Mouse (Mus musculus) thymus, postnatal 10 days (tissue): ENCODE data around the gene Dpysl5.
"Not testable (repeated sequence)": the region's sequence is repeated elsewhere in the genome, so short reads cannot be mapped to it uniquely, and the experiment has no call there.

ENCODE experiments used
- DNase-seq, 2 experiments: peaks; one replicate each; pipeline ENCODE4 v3.0.0; 2021; ENCODE audit warnings: low spot score in 2 of 2

Dpysl5 gene

DNA sequence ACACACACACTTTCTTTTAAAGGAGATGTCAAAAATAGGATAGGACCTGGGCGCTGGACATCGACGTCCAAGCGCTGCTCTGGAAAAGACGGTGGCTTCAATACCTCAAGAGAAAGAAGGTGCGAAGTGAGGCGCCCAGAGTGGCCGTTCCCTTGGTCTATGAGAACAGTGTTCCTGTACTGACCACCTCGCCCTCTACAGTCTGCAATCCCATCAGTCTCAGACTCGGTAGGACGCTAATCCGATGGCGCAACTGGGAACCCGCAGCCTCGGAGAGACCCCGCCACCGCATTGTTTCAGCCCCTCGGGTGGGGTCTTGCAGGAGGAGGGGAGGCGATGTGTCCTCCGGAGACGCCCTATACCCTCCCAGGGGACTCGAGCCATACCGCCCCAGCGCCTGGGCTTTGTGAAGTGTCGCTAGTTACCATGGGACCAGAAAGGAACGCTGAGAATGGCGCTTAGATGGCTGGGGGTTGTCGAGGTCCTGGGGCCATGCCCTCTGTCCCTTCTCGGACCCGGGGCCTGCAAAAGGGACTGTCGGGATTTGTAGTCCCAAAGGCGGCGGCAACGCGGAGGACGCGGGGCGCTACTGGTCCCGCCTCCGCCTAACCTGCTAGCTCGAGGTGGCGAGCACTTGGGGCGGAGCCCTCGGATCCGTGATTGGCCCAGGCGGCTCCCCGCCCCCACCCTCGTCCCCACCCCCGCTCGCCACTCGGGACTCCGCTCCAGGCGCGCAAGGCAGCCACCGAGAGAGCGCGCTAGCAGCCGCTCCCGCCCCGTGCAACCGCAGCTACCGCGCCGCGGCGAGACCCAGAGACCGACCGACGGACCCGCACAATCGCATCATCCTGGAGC is at the start of gene Dpysl5:
Gene Dpysl5, plus strand, starts transcription at position 418 of the 855 bp plus-strand sequence.
- peak; percentile 57 to 71 for DNase-seq

DNA sequence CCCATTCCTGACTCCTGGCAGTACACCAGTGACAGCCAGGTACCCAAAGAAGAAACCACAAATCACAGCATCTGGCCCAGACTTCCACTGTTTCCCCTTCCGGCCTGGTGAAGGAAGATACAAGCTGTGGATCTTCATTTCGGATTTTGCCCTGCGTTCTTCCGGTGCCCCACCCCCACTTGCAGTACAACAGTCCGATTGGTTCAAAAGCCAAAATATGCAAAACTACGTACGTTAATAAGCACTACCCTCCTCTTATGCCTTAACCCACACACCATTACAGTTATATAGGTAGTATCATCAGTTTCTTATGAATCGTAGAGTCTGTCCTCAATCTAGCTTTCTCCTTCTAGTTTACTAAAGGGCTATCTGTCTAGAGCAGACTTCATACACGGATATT is 46.0 kb upstream of the Dpysl5 start:
- no peak for DNase-seq

DNA sequence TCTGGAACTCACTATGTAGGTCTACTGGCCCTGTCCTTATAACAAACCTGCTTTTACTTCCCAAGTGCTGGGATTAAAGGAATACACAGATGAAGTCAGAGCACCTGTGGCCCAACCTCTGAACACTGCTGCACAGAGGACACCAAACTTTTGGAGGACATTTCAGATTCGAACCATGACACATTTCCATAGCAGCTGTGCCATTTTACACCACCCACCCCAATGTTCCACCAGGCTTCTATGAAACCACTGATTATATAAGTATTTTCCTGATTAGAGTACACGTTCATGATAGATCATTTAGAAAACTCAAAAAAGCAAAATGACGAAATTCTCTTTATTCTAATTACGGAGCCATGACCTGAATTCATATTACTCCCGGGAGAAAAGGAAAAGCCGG is 45.4 kb upstream of the Dpysl5 start:
- no peak for DNase-seq

DNA sequence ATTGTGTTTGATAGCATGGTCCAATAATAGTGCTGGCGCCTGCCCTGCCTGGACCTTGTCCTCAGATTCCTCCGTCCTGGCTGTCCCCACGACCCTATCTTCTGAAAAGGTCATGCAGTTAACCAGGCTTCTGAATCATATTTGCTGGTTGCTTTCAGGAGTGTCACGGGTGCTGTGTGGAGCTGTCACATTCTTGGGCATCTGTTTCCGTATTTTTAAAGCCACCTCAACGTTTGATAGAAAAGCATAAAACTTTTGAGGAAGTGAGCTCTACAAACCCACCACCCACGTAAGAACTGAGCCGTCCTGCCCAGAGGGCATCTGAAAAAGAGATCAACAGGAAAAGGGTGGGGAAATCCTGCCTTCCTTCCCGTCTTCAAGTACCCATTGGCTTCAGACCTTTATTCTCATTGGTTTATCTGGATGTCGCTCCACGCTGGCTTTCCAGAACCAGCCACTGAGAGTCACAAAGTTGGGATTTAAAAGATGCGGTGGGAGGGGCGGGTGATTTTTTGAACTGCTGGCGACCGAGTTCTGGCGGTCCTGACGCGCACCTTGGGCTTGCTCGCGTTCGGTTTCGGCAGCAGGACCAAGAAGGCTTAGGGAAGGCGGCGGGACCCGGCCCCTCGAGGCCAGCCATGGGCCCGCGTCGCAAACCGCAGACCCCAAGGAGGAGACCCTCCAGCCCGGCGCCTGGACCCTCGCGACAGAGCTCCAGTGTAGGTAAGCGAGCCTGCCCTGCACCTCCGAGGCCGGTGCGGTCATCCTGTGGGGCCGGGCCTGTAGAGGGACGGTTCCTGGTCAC is 44.8 kb upstream of the Dpysl5 start, which contains the start of gene Cenpa:
Gene Cenpa, plus strand, starts transcription at position 387 of the 805 bp plus-strand sequence.
- peak; percentile 84 to 86 for DNase-seq

DNA sequence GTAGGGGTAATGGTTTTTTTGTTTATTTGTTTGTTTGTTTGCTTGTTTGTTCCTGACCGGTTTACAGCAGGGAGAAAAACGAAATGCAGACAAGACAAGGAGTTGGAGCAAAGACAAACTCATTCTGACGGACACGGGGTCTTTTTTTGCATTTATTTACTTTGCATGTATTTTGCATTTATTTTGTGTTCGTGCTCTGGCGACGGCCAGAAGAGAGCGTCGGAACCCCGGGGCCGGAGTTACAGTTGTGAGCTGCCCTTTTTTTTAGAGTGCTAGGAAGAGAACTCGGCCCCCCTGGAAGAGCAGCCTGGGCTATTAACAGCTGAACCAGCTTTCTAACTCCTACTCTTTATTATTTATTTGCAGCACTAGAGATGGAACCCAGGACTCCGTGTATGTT is 44.1 kb upstream of the Dpysl5 start:
- peak in 1 of 2 experiments; percentile 11 for DNase-seq

DNA sequence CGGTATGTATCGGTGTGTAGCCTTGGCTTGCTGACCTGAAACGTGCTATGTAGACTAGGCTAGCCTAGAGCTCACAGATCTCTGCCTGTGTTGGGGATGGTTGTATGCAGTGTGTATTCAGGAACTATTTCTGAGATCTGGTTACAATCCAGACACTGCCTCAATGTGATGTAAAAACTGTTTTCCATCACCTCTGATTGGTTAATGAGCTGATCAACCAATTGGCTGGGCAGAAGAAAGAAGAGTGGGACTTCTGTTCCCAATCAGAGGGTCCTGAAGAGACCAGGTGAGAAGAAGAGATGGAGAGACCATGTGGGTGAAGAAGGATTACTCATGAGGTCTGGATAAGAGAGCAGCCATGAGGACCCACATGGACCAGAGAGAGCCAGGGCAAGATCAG is 43.7 kb upstream of the Dpysl5 start:
- no peak for DNase-seq

DNA sequence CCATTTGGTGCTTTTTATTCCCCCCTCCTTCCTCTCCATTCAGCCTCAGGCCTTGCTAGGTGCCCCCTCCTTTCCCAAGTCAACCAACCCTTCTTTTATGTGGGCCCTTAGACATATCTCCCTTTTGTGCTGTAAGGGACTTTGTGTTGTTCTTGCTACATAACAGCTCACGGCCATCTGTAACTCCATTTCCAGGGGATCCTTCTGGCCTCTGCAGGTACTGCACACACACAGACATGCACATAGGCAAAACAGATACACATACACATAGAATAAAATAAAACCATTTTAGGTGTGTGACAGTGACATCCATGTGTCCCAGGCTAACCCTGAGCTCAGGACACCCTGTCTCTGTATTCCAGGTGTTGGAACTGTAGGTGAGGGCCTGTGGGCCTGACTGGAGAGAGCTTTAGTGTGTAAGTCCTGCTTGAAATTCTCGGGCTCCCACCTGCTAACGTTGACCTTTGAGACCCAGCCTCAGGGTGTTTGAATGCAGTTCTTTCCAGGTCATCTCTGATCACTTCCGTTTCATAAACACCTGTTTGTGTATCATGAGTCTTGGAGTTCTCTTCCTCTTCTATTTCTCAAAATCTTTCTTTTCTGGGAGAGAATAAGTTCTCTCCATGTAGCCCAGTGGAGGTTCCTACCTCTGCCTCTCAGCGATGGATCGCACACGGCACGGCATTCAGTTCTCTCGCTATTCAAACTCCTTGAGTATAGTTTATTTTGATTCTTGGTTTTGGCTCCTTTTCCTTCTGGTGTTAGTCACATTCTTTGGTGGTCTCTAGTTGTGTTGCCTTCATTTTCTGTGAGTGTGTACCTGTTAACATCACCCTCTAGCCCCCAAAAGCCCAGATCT is 42.5 kb upstream of the Dpysl5 start:
- no peak for DNase-seq

DNA sequence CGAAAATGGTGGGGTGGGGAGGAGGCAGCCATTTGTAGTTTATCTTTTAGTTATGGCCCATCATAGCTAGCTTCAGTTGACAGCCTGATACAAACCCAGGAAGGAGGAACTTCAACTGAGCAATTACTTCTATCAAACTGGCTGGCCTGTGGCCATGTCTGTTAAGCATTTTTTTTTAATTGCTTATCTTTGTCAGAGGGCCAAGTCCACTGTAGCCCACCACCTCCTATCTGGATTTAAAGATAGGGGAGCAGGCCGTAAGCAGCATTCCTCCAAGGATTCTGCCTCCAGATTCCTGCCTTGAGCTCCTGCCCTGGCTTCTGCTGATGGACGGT is 41.9 kb upstream of the Dpysl5 start:
- DNase-seq, result no peak

DNA sequence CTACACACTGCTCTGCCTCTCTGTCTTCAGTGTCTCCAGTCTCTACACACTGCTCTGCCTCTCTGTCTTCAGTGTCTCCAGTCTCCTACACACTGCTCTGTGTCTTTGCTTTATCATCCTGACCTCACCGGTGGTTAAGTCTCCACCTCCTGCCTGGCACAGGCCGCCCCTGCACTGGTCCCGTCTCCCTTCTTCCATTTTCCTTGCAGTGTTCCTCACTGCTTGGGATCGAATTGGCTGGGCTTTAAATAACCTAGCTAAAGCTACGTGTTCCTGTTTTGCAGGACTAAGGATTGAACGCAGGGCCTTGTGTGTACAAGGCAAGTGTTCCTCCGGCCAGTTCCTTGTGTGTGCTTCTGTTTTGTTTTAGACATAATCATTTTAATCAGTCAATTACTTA is 41.3 kb upstream of the Dpysl5 start:
- no peak for DNase-seq

DNA sequence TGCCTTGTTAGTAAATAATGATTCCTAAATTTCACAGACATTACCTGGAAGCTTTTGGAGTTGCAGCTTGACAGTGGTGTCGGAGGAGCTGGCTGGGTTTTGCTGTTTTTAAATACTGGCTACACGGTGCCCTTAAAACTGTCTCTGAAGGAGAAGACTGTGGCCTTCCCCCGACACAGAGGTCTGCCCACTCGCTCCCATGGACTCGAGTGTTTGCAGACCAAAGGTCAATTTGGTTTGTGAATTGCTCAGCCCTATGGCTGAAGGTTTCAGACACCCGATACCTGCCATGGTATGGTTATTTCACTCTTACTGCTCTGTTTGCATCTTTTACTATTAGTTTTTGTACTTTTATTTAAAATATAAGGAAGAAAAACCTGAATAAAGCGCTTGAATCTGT is 37.4 kb upstream of the Dpysl5 start:
- DNase-seq, result no peak

DNA sequence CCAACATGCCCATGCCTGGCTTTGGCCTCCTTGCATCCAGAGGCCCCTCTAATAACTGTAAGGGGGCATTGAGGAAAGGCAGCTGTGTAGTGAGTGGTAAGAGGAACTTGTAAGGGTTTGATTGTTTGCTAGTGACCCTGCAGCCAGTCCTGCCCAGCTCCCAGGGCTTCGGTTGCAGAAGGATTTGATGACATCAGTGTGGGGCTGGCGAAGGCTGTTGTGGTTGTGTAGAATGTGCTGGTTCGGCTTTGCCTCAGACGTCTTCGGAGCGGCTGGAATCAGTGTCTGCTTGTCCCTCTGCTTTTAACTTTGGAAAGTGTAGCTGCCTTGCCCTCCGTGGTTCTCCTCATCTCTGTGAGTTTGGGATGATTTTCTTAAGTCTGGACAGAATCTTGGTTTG is 34.6 kb upstream of the Dpysl5 start:
- DNase-seq, result no peak

DNA sequence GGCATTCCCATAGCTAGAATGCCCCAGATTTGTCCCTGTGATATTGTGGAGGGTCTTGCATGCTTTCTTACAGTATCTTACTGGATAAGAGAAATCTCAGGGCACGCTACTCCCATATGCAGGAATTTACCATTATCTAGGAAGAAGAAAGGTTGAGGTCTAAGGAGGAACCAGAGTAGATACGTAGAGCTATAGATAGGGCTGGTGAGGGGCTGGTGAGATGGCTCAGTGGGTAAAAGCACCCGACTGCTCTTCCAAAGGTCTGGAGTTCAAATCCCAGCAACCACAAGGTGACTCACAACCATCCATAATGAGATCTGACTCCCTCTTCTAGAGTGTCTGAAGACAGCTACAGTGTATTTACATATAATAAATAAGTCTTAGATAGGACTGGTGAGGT is 33.3 kb upstream of the Dpysl5 start:
- DNase-seq, result not testable (repeated sequence)

DNA sequence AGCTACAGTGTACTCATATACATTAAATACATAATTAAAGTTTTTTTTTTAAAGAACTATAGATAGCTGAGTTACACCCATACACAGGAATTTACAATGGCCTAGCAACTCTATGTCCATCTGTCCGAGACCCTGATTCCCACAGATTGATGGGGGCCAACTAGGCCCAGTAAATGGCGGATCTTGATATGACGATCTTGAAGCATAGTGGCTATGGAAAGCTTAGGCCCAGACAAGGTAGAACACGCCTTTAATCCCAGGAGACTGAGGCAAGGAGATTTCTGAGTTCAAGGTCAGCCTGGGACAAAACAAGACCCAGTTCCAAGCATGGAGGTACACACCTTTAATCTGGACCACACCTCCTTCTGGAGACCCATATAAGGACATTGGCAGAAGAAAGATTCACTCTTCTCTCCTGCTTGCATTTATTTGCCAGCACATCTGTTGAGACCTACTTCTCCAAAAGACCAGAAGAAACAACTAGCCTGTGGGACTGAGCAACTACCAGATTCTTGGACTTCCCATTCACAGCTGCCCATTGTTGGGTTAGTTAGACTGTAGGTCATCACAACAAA is 32.6 kb upstream of the Dpysl5 start:
- DNase-seq, result no peak

DNA sequence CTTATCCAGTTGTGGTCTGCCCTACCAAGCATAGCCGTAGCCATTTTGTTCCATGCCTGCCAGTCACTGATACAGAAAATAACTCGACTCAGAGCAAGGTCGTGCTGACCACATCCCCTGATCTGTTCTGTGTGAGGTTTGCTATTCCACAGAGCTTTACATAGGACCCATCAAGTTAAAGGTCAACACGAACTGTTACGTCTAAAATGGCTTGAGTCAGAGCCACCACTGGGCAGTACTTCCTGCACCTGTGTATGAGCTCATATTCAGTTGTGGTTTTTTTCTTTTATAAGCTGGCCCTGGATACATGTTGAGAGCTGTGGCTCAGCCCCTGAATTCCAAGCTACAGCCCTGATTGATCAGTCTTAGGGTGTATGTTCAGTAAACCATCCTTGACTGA is 31.8 kb upstream of the Dpysl5 start:
- no peak for DNase-seq

DNA sequence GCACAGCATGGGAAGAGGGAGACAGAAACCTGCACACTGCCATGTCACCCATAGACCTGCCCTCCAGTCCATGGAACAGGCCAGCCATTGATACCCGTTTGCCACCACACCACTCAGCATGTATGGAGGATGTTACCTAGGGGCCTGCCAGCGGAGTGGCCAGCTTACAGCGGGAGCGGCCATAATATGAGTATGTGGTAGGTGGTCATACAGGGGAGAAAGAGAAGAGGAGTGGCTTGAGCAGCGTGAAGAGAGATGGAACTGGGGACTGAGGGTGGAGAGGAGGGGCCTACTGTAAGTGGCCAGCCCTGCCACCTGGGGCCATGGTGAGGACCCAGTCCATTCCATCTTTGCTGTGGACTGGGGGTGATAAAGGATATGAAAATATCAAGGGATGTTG is 29.4 kb upstream of the Dpysl5 start:
- no peak for DNase-seq

DNA sequence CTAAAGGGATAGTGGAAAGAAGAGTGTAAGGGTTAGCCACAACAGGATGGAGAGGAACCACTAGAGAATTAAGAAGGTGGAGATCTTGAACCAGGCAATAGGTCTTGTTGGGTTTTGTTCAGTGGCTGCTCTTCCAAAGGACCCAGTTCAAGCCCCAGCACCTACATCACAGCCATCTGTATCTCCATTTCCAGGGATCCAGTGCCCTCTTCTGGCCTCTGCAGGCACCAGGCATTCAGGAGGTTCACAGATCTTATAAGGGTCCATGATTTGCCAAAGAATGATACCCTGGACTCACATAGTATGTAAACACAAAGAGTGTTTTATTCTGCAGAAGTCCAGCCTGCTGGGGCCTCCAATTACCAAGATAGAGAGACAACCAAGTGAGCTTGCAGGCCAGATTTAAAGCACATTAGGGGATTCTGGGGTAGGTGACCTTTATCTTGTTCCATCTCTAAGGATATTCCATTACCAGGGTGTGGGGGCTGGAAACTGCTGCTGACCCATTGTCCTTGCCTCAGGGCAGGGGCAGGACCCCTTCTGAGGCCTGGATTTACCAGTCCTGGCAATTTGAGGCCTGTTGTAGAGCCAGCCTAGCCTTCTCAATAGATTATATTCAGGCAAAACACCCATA is 28.3 kb upstream of the Dpysl5 start:
- no peak for DNase-seq

DNA sequence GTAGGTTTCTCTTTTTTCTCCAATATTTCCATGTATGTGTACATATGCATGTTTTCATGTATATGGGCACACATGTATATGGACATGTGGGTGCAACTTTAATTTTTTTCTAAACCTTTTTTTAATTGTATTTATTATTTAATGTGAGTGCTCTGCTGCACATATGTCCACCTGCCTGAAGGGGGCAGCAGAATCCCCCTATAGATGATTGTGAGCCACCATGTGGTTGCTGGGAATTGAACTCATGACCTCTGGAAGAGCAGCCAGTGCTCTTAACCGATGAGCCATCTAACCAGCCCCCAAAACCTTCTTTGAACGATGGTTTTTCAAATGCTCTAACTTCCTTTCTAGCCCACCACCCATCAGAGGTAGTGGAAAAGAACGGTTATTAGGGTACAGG is 27.4 kb upstream of the Dpysl5 start:
- no peak for DNase-seq

DNA sequence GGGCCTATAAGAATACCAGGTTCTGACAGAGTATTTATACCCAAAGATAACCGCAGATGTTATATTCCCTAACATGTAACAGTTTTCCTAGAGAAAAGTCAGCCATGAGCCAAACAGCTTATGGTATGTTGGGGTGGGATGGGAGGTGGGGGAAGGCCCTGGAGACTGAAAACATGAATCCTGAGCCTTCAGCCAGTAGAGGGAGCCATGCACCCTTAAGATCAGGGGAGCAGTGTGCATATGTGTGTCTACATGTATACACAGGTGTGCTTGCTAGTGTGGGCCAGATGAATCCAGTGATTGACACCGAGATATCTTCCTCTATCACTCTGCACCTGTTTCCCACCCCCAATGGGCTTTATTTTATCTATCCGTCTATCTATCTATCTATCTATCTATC is 24.6 kb upstream of the Dpysl5 start:
- peak in 1 of 2 experiments; percentile 24 for DNase-seq

DNA sequence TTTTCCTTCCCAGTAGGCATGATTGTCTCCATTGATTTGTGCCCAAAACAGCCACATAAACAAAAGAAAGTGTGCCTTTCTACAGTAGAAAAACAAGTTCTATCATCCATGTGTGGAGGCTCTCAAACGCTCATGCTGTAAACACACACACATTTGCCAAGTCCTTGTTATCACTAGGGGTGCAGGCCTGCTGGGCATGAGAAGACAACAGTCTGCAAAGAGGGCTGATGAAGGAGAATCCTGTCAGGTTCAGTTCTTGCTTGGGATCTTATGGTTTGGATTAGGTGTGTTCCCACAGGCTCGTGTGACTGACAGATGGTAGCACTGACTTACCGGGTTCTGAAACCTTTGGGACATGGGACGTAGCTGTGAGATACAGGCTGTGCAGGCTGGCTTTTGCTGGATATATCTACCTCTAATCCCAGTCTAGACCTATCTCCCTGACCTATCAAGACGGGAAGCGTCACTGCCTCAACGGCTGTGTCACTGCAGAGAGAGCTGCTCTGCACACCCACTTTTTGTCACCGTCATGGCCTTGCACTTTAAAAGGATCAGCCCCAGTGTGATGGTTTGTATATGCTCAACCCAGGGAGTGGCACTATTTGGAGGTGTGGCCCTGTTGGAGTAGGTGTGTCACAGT is 10.9 kb upstream of the Dpysl5 start:
- DNase-seq, result no peak

DNA sequence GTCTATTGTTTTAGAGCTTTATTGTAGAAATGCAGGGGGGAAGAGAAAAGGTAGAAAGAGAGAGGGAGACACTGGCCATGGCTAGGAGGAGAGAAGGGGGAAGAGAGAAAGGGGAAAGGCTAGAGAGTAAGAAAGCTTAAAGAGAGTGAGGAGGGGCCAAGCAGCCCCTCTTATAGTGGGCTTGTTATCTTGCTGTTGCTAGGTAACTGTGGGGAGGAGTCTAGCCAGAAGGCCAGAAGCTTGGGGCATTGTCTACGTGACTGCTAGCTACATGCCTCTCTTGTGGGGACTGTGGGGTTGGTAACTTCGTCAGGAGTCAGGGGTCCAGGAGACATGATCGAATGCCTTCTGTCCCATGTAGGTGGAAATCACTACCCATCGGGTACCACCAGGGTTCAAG is 10.0 kb upstream of the Dpysl5 start:
- DNase-seq, result not testable (repeated sequence)

DNA sequence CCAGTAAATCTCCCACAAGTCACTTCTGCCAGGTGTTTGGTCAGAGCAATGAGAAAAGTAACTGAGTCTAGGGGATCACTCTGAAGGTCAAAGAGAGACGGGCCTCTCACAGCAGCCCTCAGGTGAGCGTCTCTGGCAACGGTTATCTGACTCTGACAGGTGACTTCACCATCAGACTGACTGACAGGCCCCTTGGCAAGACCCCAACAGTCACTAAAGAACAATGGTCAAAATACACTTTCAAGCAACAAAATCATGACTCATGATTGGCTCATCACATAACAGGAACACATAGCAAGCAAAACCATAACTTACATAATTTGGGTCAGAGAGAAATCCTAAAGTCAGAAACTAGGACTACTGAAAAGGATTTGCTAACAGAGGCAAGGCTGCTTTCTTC is 9.5 kb upstream of the Dpysl5 start:
- DNase-seq, result no peak
